Comparison of ENCODE assay signal across 9 mouse cellular contexts in genomic region chr12:11456213-11456612, GRCm38 (mm10). TPM values are rescaled to one million over a fixed set of nuclear protein-coding genes. Genes with fewer than 3 reads are reported as not detected.
A peak's percentile ranks its signal among the peaks of the same experiment; 100 is the strongest.
DNase-seq lines count a peak whose midpoint lies in the region; ATAC-seq and TF ChIP-seq lines count a peak whose summit lies in the region.
"Had no signal": no experiment of that assay in that cellular context is flagged by ENCODE, and none has a peak within 500 bp of the region (broad histone marks: within the 10 kb centered on the region; RNA-seq: fewer than 3 reads in every experiment).

No protein-coding gene starts in this region.

- no peak for TF ChIP-seq CTCF in kidney, postnatal 0 days (IDR thresholded peaks at IDR 0.05; ENCODE audit: low read depth)

- 5% methylated on average over 11 of the region's 11 CpGs for WGBS in kidney, postnatal 0 days
- WGBS in embryonic facial prominence, embryonic 14.5 days = 4% methylated on average over 11 of the region's 11 CpGs
- WGBS in intestine, embryonic 14.5 days = 5% methylated on average over 11 of the region's 11 CpGs
- WGBS in neural tube, embryonic 12.5 days = 4% methylated on average over 11 of the region's 11 CpGs

- no peaks in the 10 kb centered on the region; the same call in 1 of the 2 replicates for H3K27me3 ChIP-seq in kidney, postnatal 0 days (ENCODE audit: insufficient read depth, low read length)
- H3K27me3 ChIP-seq in embryonic facial prominence, embryonic 14.5 days (replicated peaks; ENCODE audit: control insufficient read depth, insufficient read depth, low read length) = no peaks in the 10 kb centered on the region
- 0 out of 2 replicates have a peak, but pooled peaks cover 5% of the 10 kb centered on the region for H3K27me3 ChIP-seq in intestine, embryonic 14.5 days (replicated peaks; ENCODE audit: control insufficient read depth, insufficient read depth, low read length)
- H3K27me3 ChIP-seq in neural tube, embryonic 12.5 days (replicated peaks) = no peaks in the 10 kb centered on the region

- peak overlapping the region; percentile 47; the same call in 1 of the 2 replicates for H3K9ac ChIP-seq in kidney, postnatal 0 days (ENCODE audit: low read depth, low read length)
- peak overlapping the region; percentile 73 for H3K9ac ChIP-seq in embryonic facial prominence, embryonic 14.5 days (ENCODE audit: low read depth, low read length)
- peak overlapping the region; percentile 44 for H3K9ac ChIP-seq in intestine, embryonic 14.5 days (ENCODE audit: low read length)
- H3K9ac ChIP-seq in neural tube, embryonic 12.5 days = peak overlapping the region; percentile 66

- ATAC-seq in kidney, postnatal 0 days (replicated peaks; ENCODE audit: low FRiP score, low read depth) = peak; percentile 75
- no peak; the same call in 1 of the 2 replicates for ATAC-seq in embryonic facial prominence, embryonic 14.5 days (ENCODE audit: low read depth)
- peak; percentile 58; the same call in 1 of the 2 replicates for ATAC-seq in intestine, embryonic 14.5 days (replicated peaks; ENCODE audit: low FRiP score, low TSS enrichment, low read depth)
- ATAC-seq in neural tube, embryonic 12.5 days (ENCODE audit: low FRiP score, low read depth) = no peak; the same call in none of the 2 replicates
- ATAC-seq in erythroid progenitor cell, adult 5-6 weeks (replicated peaks; ENCODE audit: low FRiP score, poor library complexity, severe bottlenecking) = no peak

- DNase-seq in kidney, postnatal 0 days (ENCODE audit: low spot score) = no peak
- DNase-seq in kidney, postnatal 25 days = no peak
- peak; percentile 14 for DNase-seq in embryonic facial prominence, embryonic 14.5 days (ENCODE audit: low spot score)
- DNase-seq in intestine, embryonic 14.5 days (ENCODE audit: low spot score) = no peak
- DNase-seq in B cell, adult 2 months = no peak
- DNase-seq in adrenal gland, postnatal 25 days = no peak

- H3K27ac ChIP-seq in kidney, postnatal 0 days = no peak overlapping the region
- no peak overlapping the region for H3K27ac ChIP-seq in embryonic facial prominence, embryonic 14.5 days (replicated peaks; ENCODE audit: low read depth, low read length)
- no peak overlapping the region for H3K27ac ChIP-seq in intestine, embryonic 14.5 days (ENCODE audit: low read depth)
- H3K27ac ChIP-seq in neural tube, embryonic 12.5 days = no peak overlapping the region

- no peaks in the 10 kb centered on the region for H3K9me3 ChIP-seq in kidney, postnatal 0 days (replicated peaks; ENCODE audit: low read length)
- H3K9me3 ChIP-seq in embryonic facial prominence, embryonic 14.5 days (ENCODE audit: control insufficient read depth, low read length) = no peaks in the 10 kb centered on the region
- H3K9me3 ChIP-seq in intestine, embryonic 14.5 days (ENCODE audit: control insufficient read depth, low read length) = no peaks in the 10 kb centered on the region
- H3K9me3 ChIP-seq in neural tube, embryonic 12.5 days = no peaks in the 10 kb centered on the region

- H3K36me3 ChIP-seq in kidney, postnatal 0 days (ENCODE audit: insufficient read depth, low read length) = no peaks in the 10 kb centered on the region
- no peaks in the 10 kb centered on the region for H3K36me3 ChIP-seq in embryonic facial prominence, embryonic 14.5 days (ENCODE audit: control insufficient read depth, insufficient read depth, low read length)
- no peaks in the 10 kb centered on the region for H3K36me3 ChIP-seq in intestine, embryonic 14.5 days (ENCODE audit: control insufficient read depth, insufficient read depth, low read length)
- H3K36me3 ChIP-seq in neural tube, embryonic 12.5 days = no peaks in the 10 kb centered on the region

- H3K4me3 ChIP-seq in kidney, postnatal 0 days (replicated peaks; ENCODE audit: low read depth, low read length) = peak overlapping the region; percentile 41
- peak overlapping the region; percentile 58 for H3K4me3 ChIP-seq in embryonic facial prominence, embryonic 14.5 days (ENCODE audit: low read depth, low read length)
- peak overlapping the region; percentile 51 for H3K4me3 ChIP-seq in intestine, embryonic 14.5 days (ENCODE audit: low read depth, low read length)
- H3K4me3 ChIP-seq in neural tube, embryonic 12.5 days = peak overlapping the region; percentile 49

- H3K4me2 ChIP-seq in kidney, postnatal 0 days (ENCODE audit: low read length) = peak overlapping the region; percentile 90
- peak overlapping the region; percentile 98 for H3K4me2 ChIP-seq in embryonic facial prominence, embryonic 14.5 days (ENCODE audit: low read depth, low read length)
- H3K4me2 ChIP-seq in intestine, embryonic 14.5 days (ENCODE audit: low read length) = peak overlapping the region; percentile 91
- H3K4me2 ChIP-seq in neural tube, embryonic 12.5 days (replicated peaks) = peak overlapping the region; percentile 92

- no peaks in the 10 kb centered on the region for H3K4me1 ChIP-seq in kidney, postnatal 0 days (replicated peaks; ENCODE audit: insufficient read depth, low read length)
- no peaks in the 10 kb centered on the region for H3K4me1 ChIP-seq in embryonic facial prominence, embryonic 14.5 days (ENCODE audit: control insufficient read depth, insufficient read depth, low read length)
- no peaks in the 10 kb centered on the region for H3K4me1 ChIP-seq in intestine, embryonic 14.5 days (replicated peaks; ENCODE audit: control insufficient read depth, insufficient read depth, low read length)
- H3K4me1 ChIP-seq in neural tube, embryonic 12.5 days = no peaks in the 10 kb centered on the region

RNA-seq across cellular contexts. Expression of gene Rad51ap2, which starts 0.3 kb away (rescaled TPM):
- polyA plus RNA-seq in kidney, postnatal 0 days (2015; fragmentation: Nextera tagmentation; extraction: Ambion mirVana) = 0.19 and 0.30 TPM in 2 replicates
- 0.50 and 0.81 TPM in 2 replicates for polyA plus RNA-seq in embryonic facial prominence, embryonic 14.5 days (2014; fragmentation: Nextera tagmentation; extraction: Ambion mirVana)
- 0.23 and 0.26 TPM in 2 replicates for polyA plus RNA-seq in intestine, embryonic 14.5 days (2014; fragmentation: Nextera tagmentation; extraction: Ambion mirVana)
- 0.36 and 0.42 TPM in 2 replicates for polyA plus RNA-seq in neural tube, embryonic 12.5 days (2016; fragmentation: Nextera tagmentation; extraction: Ambion mirVana)
- total RNA-seq in adrenal gland, postnatal 25 days (2021) = 0.43 TPM in 1 of 2 replicates, not detected in the other
- not detected in 2 replicates for total RNA-seq in erythroid progenitor cell, adult 5-6 weeks (2015; ENCODE audit: low replicate concordance)
- not detected in 2 replicates for total RNA-seq in erythroid progenitor cell, adult 5-6 weeks (2017; ENCODE audit: low replicate concordance)
- polyA plus RNA-seq: large intestine, adult 2 months had no signal

RNA-seq across cellular contexts. Expression of gene Vsnl1, which starts 19.8 kb away (rescaled TPM):
- polyA plus RNA-seq in kidney, postnatal 0 days (2015; fragmentation: Nextera tagmentation; extraction: Ambion mirVana) = 0.05 and 0.13 TPM in 2 replicates
- 5.6 and 5.9 TPM in 2 replicates for polyA plus RNA-seq in embryonic facial prominence, embryonic 14.5 days (2014; fragmentation: Nextera tagmentation; extraction: Ambion mirVana)
- 0.51 and 0.88 TPM in 2 replicates for polyA plus RNA-seq in intestine, embryonic 14.5 days (2014; fragmentation: Nextera tagmentation; extraction: Ambion mirVana)
- 4.5 and 6.2 TPM in 2 replicates for polyA plus RNA-seq in neural tube, embryonic 12.5 days (2016; fragmentation: Nextera tagmentation; extraction: Ambion mirVana)
- 26.5 and 30.9 TPM in 2 replicates for total RNA-seq in adrenal gland, postnatal 25 days (2021)
- total RNA-seq in erythroid progenitor cell, adult 5-6 weeks (2015; ENCODE audit: low replicate concordance) = not detected in 2 replicates
- not detected in 2 replicates for total RNA-seq in erythroid progenitor cell, adult 5-6 weeks (2017; ENCODE audit: low replicate concordance)

Comparison
In these comparisons a context has a peak if more than half of its experiments do, and no peak if none do; other contexts are left out.
1. ATAC-seq: peak in kidney, postnatal 0 days (single experiment) and intestine, embryonic 14.5 days (single experiment); none in embryonic facial prominence, embryonic 14.5 days (single experiment), neural tube, embryonic 12.5 days (single experiment) and erythroid progenitor cell, adult 5-6 weeks (single experiment).
2. Peak in every context shown above with its lines, with median percentiles within 50 percentile points of each other: H3K4me2 ChIP-seq, H3K4me3 ChIP-seq and H3K9ac ChIP-seq.